Mouse (Mus musculus): Measurements from ENCODE around the gene Zcchc24. TPM values are rescaled to one million over a fixed set of nuclear protein-coding genes. Genes with fewer than 3 reads are reported as not detected.

Zcchc24 gene
- polyA plus RNA-seq, 1 experiment from 2014 or later = 11.4 TPM

GRCm38 (mm10) chr14:25686216-25686945, 82.5 kb downstream of the Zcchc24 start:
- H3K36me3 ChIP-seq (ENCODE audit: control insufficient read depth, insufficient read depth, low read length) = no peaks in the 10 kb centered on the region
- H3K4me1 ChIP-seq (ENCODE audit: control insufficient read depth, insufficient read depth, low read length) = no peaks in the 10 kb centered on the region
- no peak overlapping the region for H3K9ac ChIP-seq (ENCODE audit: low read length)
- H3K27ac ChIP-seq (ENCODE audit: low read depth, low read length) = no peak overlapping the region
- H3K27me3 ChIP-seq (ENCODE audit: control insufficient read depth, insufficient read depth, low read length) = no peaks in the 10 kb centered on the region
- H3K4me2 ChIP-seq = no peak overlapping the region
- no peak overlapping the region for H3K4me3 ChIP-seq (ENCODE audit: low read depth, low read length)
- H3K9me3 ChIP-seq (ENCODE audit: control insufficient read depth, low read length) = no peaks in the 10 kb centered on the region
- ATAC-seq (ENCODE audit: low FRiP score) = no peak
- WGBS = 90% methylated on average over 7 of the region's 7 CpGs
- DNase-seq (ENCODE audit: low spot score, missing footprints) = peak; percentile 47

- DNase-seq (ENCODE audit: low spot score, missing footprints) (no peak), ATAC-seq (ENCODE audit: low FRiP score) (no peak)
- Histone ChIP-seq H3K27ac (ENCODE audit: low read depth, low read length) (no peak overlapping the region), H3K4me3 (ENCODE audit: low read depth, low read length) (no peak overlapping the region), H3K9me3 (ENCODE audit: control insufficient read depth, low read length) (no peaks in the 10 kb centered on the region), H3K4me1 (ENCODE audit: control insufficient read depth, insufficient read depth, low read length) (no peaks in the 10 kb centered on the region), H3K9ac (ENCODE audit: low read length) (no peak overlapping the region), H3K36me3 (ENCODE audit: control insufficient read depth, insufficient read depth, low read length) (no peaks in the 10 kb centered on the region), H3K27me3 (ENCODE audit: control insufficient read depth, insufficient read depth, low read length) (no peaks in the 10 kb centered on the region), H3K4me2 (no peak overlapping the region)
- 84% methylated on average over 6 of the region's 6 CpGs for WGBS
Observed at GRCm38 (mm10) chr14:25682020-25682419, 86.8 kb downstream of the Zcchc24 start.

GRCm38 (mm10) chr14:25679625-25680024, 89.2 kb downstream of the Zcchc24 start:
- ATAC-seq (ENCODE audit: low FRiP score) = no peak
- H3K36me3 ChIP-seq (ENCODE audit: control insufficient read depth, insufficient read depth, low read length) = no peaks in the 10 kb centered on the region
- H3K4me1 ChIP-seq (ENCODE audit: control insufficient read depth, insufficient read depth, low read length) = no peaks in the 10 kb centered on the region
- no peak overlapping the region for H3K27ac ChIP-seq (ENCODE audit: low read depth, low read length)
- no peak overlapping the region for H3K4me2 ChIP-seq
- no peaks in the 10 kb centered on the region for H3K27me3 ChIP-seq (ENCODE audit: control insufficient read depth, insufficient read depth, low read length)
- H3K9ac ChIP-seq (ENCODE audit: low read length) = no peak overlapping the region
- peak; percentile 54 for DNase-seq (ENCODE audit: low spot score, missing footprints)
- no peaks in the 10 kb centered on the region for H3K9me3 ChIP-seq (ENCODE audit: control insufficient read depth, low read length)
- H3K4me3 ChIP-seq (ENCODE audit: low read depth, low read length) = no peak overlapping the region
- WGBS = 76% methylated on average over 7 of the region's 7 CpGs

GRCm38 (mm10) chr14:25667587-25667986, 101.3 kb downstream of the Zcchc24 start:
- Histone ChIP-seq H3K27ac (ENCODE audit: low read depth, low read length) (no peak overlapping the region), H3K9me3 (ENCODE audit: control insufficient read depth, low read length) (no peaks in the 10 kb centered on the region), H3K4me3 (ENCODE audit: low read depth, low read length) (no peak overlapping the region), H3K9ac (ENCODE audit: low read length) (no peak overlapping the region), H3K27me3 (ENCODE audit: control insufficient read depth, insufficient read depth, low read length) (no peaks in the 10 kb centered on the region), H3K4me2 (no peak overlapping the region), H3K4me1 (ENCODE audit: control insufficient read depth, insufficient read depth, low read length) (no peaks in the 10 kb centered on the region), H3K36me3 (ENCODE audit: control insufficient read depth, insufficient read depth, low read length) (peaks cover 16% of the 10 kb centered on the region)
- DNase-seq (ENCODE audit: low spot score, missing footprints) = no peak
- WGBS = 72% methylated on average over 3 of the region's 3 CpGs
- no peak for ATAC-seq (ENCODE audit: low FRiP score)

- no peak for ATAC-seq (ENCODE audit: low FRiP score)
- no peaks in the 10 kb centered on the region for H3K27me3 ChIP-seq (ENCODE audit: control insufficient read depth, insufficient read depth, low read length)
- H3K4me2 ChIP-seq = no peak overlapping the region
- no peak overlapping the region for H3K4me3 ChIP-seq (ENCODE audit: low read depth, low read length)
- no peak overlapping the region for H3K27ac ChIP-seq (ENCODE audit: low read depth, low read length)
- H3K4me1 ChIP-seq (ENCODE audit: control insufficient read depth, insufficient read depth, low read length) = no peaks in the 10 kb centered on the region
- no peak for DNase-seq (ENCODE audit: low spot score, missing footprints)
- H3K36me3 ChIP-seq (ENCODE audit: control insufficient read depth, insufficient read depth, low read length) = peaks cover 22% of the 10 kb centered on the region
- 92% methylated on average over 2 of the region's 2 CpGs for WGBS
- no peaks in the 10 kb centered on the region for H3K9me3 ChIP-seq (ENCODE audit: control insufficient read depth, low read length)
- H3K9ac ChIP-seq (ENCODE audit: low read length) = no peak overlapping the region
Observed at GRCm38 (mm10) chr14:25666668-25667376, 102.0 kb downstream of the Zcchc24 start.

- no peak overlapping the region for H3K4me2 ChIP-seq
- peak; percentile 26; the same call in 1 of the 2 replicates for ATAC-seq (ENCODE audit: low FRiP score)
- no peaks in the 10 kb centered on the region for H3K9me3 ChIP-seq (ENCODE audit: control insufficient read depth, low read length)
- peaks cover 24% of the 10 kb centered on the region for H3K36me3 ChIP-seq (ENCODE audit: control insufficient read depth, insufficient read depth, low read length)
- no peaks in the 10 kb centered on the region for H3K27me3 ChIP-seq (ENCODE audit: control insufficient read depth, insufficient read depth, low read length)
- no peaks in the 10 kb centered on the region for H3K4me1 ChIP-seq (ENCODE audit: control insufficient read depth, insufficient read depth, low read length)
- WGBS = 72% methylated on average over 19 of the region's 19 CpGs
- DNase-seq (ENCODE audit: low spot score, missing footprints) = no peak
- no peak overlapping the region for H3K27ac ChIP-seq (ENCODE audit: low read depth, low read length)
- H3K9ac ChIP-seq (ENCODE audit: low read length) = no peak overlapping the region
- no peak overlapping the region for H3K4me3 ChIP-seq (ENCODE audit: low read depth, low read length)
Observed at GRCm38 (mm10) chr14:25665314-25665970, 103.4 kb downstream of the Zcchc24 start.

- ATAC-seq (ENCODE audit: low FRiP score) = no peak
- no peak overlapping the region for H3K4me2 ChIP-seq
- H3K27me3 ChIP-seq (ENCODE audit: control insufficient read depth, insufficient read depth, low read length) = no peaks in the 10 kb centered on the region
- H3K4me1 ChIP-seq (ENCODE audit: control insufficient read depth, insufficient read depth, low read length) = no peaks in the 10 kb centered on the region
- H3K27ac ChIP-seq (ENCODE audit: low read depth, low read length) = no peak overlapping the region
- H3K9me3 ChIP-seq (ENCODE audit: control insufficient read depth, low read length) = no peaks in the 10 kb centered on the region
- peaks cover 35% of the 10 kb centered on the region for H3K36me3 ChIP-seq (ENCODE audit: control insufficient read depth, insufficient read depth, low read length)
- no peak for DNase-seq (ENCODE audit: low spot score, missing footprints)
- no peak overlapping the region for H3K9ac ChIP-seq (ENCODE audit: low read length)
- 77% methylated on average over 7 of the region's 7 CpGs for WGBS
- no peak overlapping the region for H3K4me3 ChIP-seq (ENCODE audit: low read depth, low read length)
Observed at GRCm38 (mm10) chr14:25664310-25664695, 104.5 kb downstream of the Zcchc24 start.

- no peak overlapping the region for H3K4me2 ChIP-seq
- H3K4me1 ChIP-seq (ENCODE audit: control insufficient read depth, insufficient read depth, low read length) = no peaks in the 10 kb centered on the region
- peaks cover 37% of the 10 kb centered on the region for H3K36me3 ChIP-seq (ENCODE audit: control insufficient read depth, insufficient read depth, low read length)
- DNase-seq (ENCODE audit: low spot score, missing footprints) (no peak), ATAC-seq (ENCODE audit: low FRiP score) (no peak)
- no peak overlapping the region for H3K9ac ChIP-seq (ENCODE audit: low read length)
- no peak overlapping the region for H3K27ac ChIP-seq (ENCODE audit: low read depth, low read length)
- H3K9me3 ChIP-seq (ENCODE audit: control insufficient read depth, low read length) = no peaks in the 10 kb centered on the region
- H3K27me3 ChIP-seq (ENCODE audit: control insufficient read depth, insufficient read depth, low read length) = no peaks in the 10 kb centered on the region
- 83% methylated on average over 7 of the region's 7 CpGs for WGBS
- H3K4me3 ChIP-seq (ENCODE audit: low read depth, low read length) = no peak overlapping the region
Observed at GRCm38 (mm10) chr14:25663649-25664309, 105.1 kb downstream of the Zcchc24 start.
